Mouse (Mus musculus): ENCODE results near the gene Rasgef1c. TPM values are rescaled to one million over a fixed set of nuclear protein-coding genes. Genes with fewer than 3 reads are reported as not detected.

Gene Rasgef1c
- polyA plus RNA-seq, 1 experiment from 2014 or later, result 0.30 TPM

GRCm38 (mm10) chr11:49934322-49934721 lies 32.7 kb downstream of the Rasgef1c start:
- WGBS, result 59% methylated on average over 10 of the region's 10 CpGs
- Histone ChIP-seq H3K36me3 (ENCODE audit: control insufficient read depth, insufficient read depth) (no peaks in the 10 kb centered on the region), H3K9me3 (replicated peaks; ENCODE audit: control insufficient read depth, low read length) (no peaks in the 10 kb centered on the region), H3K4me2 (ENCODE audit: low read depth, low read length) (no peak overlapping the region), H3K27ac (ENCODE audit: low read length) (no peak overlapping the region; the same call in 1 of the 2 replicates), H3K27me3 (ENCODE audit: control insufficient read depth, insufficient read depth, low read length) (no peaks in the 10 kb centered on the region; the same call in 1 of the 2 replicates), H3K4me3 (ENCODE audit: low read length) (no peak overlapping the region), H3K9ac (ENCODE audit: low read length) (no peak overlapping the region), H3K4me1 (ENCODE audit: control insufficient read depth, insufficient read depth, low read length) (0 out of 2 replicates have a peak, but pooled peaks cover 5% of the 10 kb centered on the region)
- ATAC-seq (replicated peaks; ENCODE audit: extremely low read depth, insufficient read depth, low FRiP score), result no peak

- H3K4me2 ChIP-seq (ENCODE audit: low read depth, low read length), result no peak overlapping the region
- 44% methylated on average over 9 of the region's 9 CpGs for WGBS
- H3K36me3 ChIP-seq (ENCODE audit: control insufficient read depth, insufficient read depth), result no peaks in the 10 kb centered on the region
- no peak overlapping the region for H3K9ac ChIP-seq (ENCODE audit: low read length)
- no peak for ATAC-seq (replicated peaks; ENCODE audit: extremely low read depth, insufficient read depth, low FRiP score)
- H3K27ac ChIP-seq (ENCODE audit: low read length), result no peak overlapping the region
- H3K4me3 ChIP-seq (ENCODE audit: low read length), result no peak overlapping the region
- H3K4me1 ChIP-seq (ENCODE audit: control insufficient read depth, insufficient read depth, low read length), result 0 out of 2 replicates have a peak, but pooled peaks cover 5% of the 10 kb centered on the region
- H3K27me3 ChIP-seq (ENCODE audit: control insufficient read depth, insufficient read depth, low read length), result no peaks in the 10 kb centered on the region; the same call in 1 of the 2 replicates
- no peaks in the 10 kb centered on the region for H3K9me3 ChIP-seq (replicated peaks; ENCODE audit: control insufficient read depth, low read length)
Observed at GRCm38 (mm10) chr11:49936458-49936857, 34.8 kb downstream of the Rasgef1c start.

- no peak overlapping the region for H3K4me3 ChIP-seq (ENCODE audit: low read length)
- no peak for ATAC-seq (replicated peaks; ENCODE audit: extremely low read depth, insufficient read depth, low FRiP score)
- H3K4me2 ChIP-seq (ENCODE audit: low read depth, low read length), result no peak overlapping the region
- H3K27me3 ChIP-seq (ENCODE audit: control insufficient read depth, insufficient read depth, low read length), result no peaks in the 10 kb centered on the region; the same call in 1 of the 2 replicates
- WGBS, result 85% methylated on average over 6 of the region's 6 CpGs
- H3K9me3 ChIP-seq (replicated peaks; ENCODE audit: control insufficient read depth, low read length), result no peaks in the 10 kb centered on the region
- no peak overlapping the region for H3K27ac ChIP-seq (ENCODE audit: low read length)
- H3K36me3 ChIP-seq (ENCODE audit: control insufficient read depth, insufficient read depth), result no peaks in the 10 kb centered on the region
- no peaks in the 10 kb centered on the region for H3K4me1 ChIP-seq (ENCODE audit: control insufficient read depth, insufficient read depth, low read length)
- H3K9ac ChIP-seq (ENCODE audit: low read length), result no peak overlapping the region
Observed at GRCm38 (mm10) chr11:49937779-49938178, 36.1 kb downstream of the Rasgef1c start.

- no peak for ATAC-seq (replicated peaks; ENCODE audit: extremely low read depth, insufficient read depth, low FRiP score)
- Histone ChIP-seq H3K27ac (ENCODE audit: low read length) (no peak overlapping the region), H3K27me3 (ENCODE audit: control insufficient read depth, insufficient read depth, low read length) (no peaks in the 10 kb centered on the region; the same call in 1 of the 2 replicates), H3K4me1 (ENCODE audit: control insufficient read depth, insufficient read depth, low read length) (no peaks in the 10 kb centered on the region), H3K4me2 (ENCODE audit: low read depth, low read length) (no peak overlapping the region), H3K9ac (ENCODE audit: low read length) (no peak overlapping the region), H3K9me3 (replicated peaks; ENCODE audit: control insufficient read depth, low read length) (no peaks in the 10 kb centered on the region), H3K4me3 (ENCODE audit: low read length) (no peak overlapping the region), H3K36me3 (ENCODE audit: control insufficient read depth, insufficient read depth) (no peaks in the 10 kb centered on the region)
- WGBS, result 67% methylated on average over 4 of the region's 4 CpGs
Observed at GRCm38 (mm10) chr11:49938258-49939164, 36.9 kb downstream of the Rasgef1c start.

GRCm38 (mm10) chr11:49942841-49943240 lies 41.2 kb downstream of the Rasgef1c start:
- WGBS, result 47% methylated on average over 4 of the region's 4 CpGs
- Histone ChIP-seq H3K4me1 (ENCODE audit: control insufficient read depth, insufficient read depth, low read length) (no peaks in the 10 kb centered on the region), H3K9ac (ENCODE audit: low read length) (no peak overlapping the region), H3K27ac (ENCODE audit: low read length) (no peak overlapping the region), H3K36me3 (ENCODE audit: control insufficient read depth, insufficient read depth) (no peaks in the 10 kb centered on the region), H3K9me3 (replicated peaks; ENCODE audit: control insufficient read depth, low read length) (0 out of 2 replicates have a peak, but pooled peaks cover 2% of the 10 kb centered on the region), H3K4me3 (ENCODE audit: low read length) (no peak overlapping the region), H3K27me3 (ENCODE audit: control insufficient read depth, insufficient read depth, low read length) (no peaks in the 10 kb centered on the region), H3K4me2 (ENCODE audit: low read depth, low read length) (no peak overlapping the region)
- ATAC-seq (replicated peaks; ENCODE audit: extremely low read depth, insufficient read depth, low FRiP score), result no peak

GRCm38 (mm10) chr11:49943901-49944300 lies 42.3 kb downstream of the Rasgef1c start:
- Histone ChIP-seq H3K4me1 (ENCODE audit: control insufficient read depth, insufficient read depth, low read length) (no peaks in the 10 kb centered on the region), H3K27me3 (ENCODE audit: control insufficient read depth, insufficient read depth, low read length) (no peaks in the 10 kb centered on the region), H3K4me2 (ENCODE audit: low read depth, low read length) (no peak overlapping the region), H3K27ac (ENCODE audit: low read length) (no peak overlapping the region), H3K36me3 (ENCODE audit: control insufficient read depth, insufficient read depth) (no peaks in the 10 kb centered on the region), H3K4me3 (ENCODE audit: low read length) (no peak overlapping the region), H3K9ac (ENCODE audit: low read length) (no peak overlapping the region), H3K9me3 (replicated peaks; ENCODE audit: control insufficient read depth, low read length) (0 out of 2 replicates have a peak, but pooled peaks cover 2% of the 10 kb centered on the region)
- ATAC-seq (replicated peaks; ENCODE audit: extremely low read depth, insufficient read depth, low FRiP score), result no peak
- 77% methylated on average over 5 of the region's 5 CpGs for whole genome bisulfite sequencing

- no peak for ATAC-seq (replicated peaks; ENCODE audit: extremely low read depth, insufficient read depth, low FRiP score)
- Histone ChIP-seq H3K4me3 (ENCODE audit: low read length) (no peak overlapping the region), H3K36me3 (ENCODE audit: control insufficient read depth, insufficient read depth) (no peaks in the 10 kb centered on the region), H3K27me3 (ENCODE audit: control insufficient read depth, insufficient read depth, low read length) (no peaks in the 10 kb centered on the region), H3K9ac (ENCODE audit: low read length) (no peak overlapping the region), H3K4me1 (ENCODE audit: control insufficient read depth, insufficient read depth, low read length) (no peaks in the 10 kb centered on the region), H3K27ac (ENCODE audit: low read length) (no peak overlapping the region), H3K9me3 (replicated peaks; ENCODE audit: control insufficient read depth, low read length) (0 out of 2 replicates have a peak, but pooled peaks cover 2% of the 10 kb centered on the region), H3K4me2 (ENCODE audit: low read depth, low read length) (no peak overlapping the region)
- 90% methylated on average over 4 of the region's 4 CpGs for WGBS
Observed at GRCm38 (mm10) chr11:49945726-49946125, 44.1 kb downstream of the Rasgef1c start.

GRCm38 (mm10) chr11:49949839-49950238 lies 48.2 kb downstream of the Rasgef1c start:
- Histone ChIP-seq H3K27ac (ENCODE audit: low read length) (no peak overlapping the region), H3K4me1 (ENCODE audit: control insufficient read depth, insufficient read depth, low read length) (no peaks in the 10 kb centered on the region), H3K27me3 (ENCODE audit: control insufficient read depth, insufficient read depth, low read length) (peaks cover 3% of the 10 kb centered on the region; the same call in 1 of the 2 replicates), H3K4me3 (ENCODE audit: low read length) (no peak overlapping the region), H3K4me2 (ENCODE audit: low read depth, low read length) (no peak overlapping the region), H3K9me3 (replicated peaks; ENCODE audit: control insufficient read depth, low read length) (0 out of 2 replicates have a peak, but pooled peaks cover 2% of the 10 kb centered on the region), H3K9ac (ENCODE audit: low read length) (no peak overlapping the region), H3K36me3 (ENCODE audit: control insufficient read depth, insufficient read depth) (no peaks in the 10 kb centered on the region)
- 58% methylated on average over 5 of the region's 5 CpGs for WGBS
- no peak for ATAC-seq (replicated peaks; ENCODE audit: extremely low read depth, insufficient read depth, low FRiP score)

- H3K27me3 ChIP-seq (ENCODE audit: control insufficient read depth, insufficient read depth, low read length), result peaks cover 3% of the 10 kb centered on the region; the same call in 1 of the 2 replicates
- no peak overlapping the region for H3K9ac ChIP-seq (ENCODE audit: low read length)
- H3K4me1 ChIP-seq (ENCODE audit: control insufficient read depth, insufficient read depth, low read length), result no peaks in the 10 kb centered on the region
- no peak overlapping the region for H3K4me3 ChIP-seq (ENCODE audit: low read length)
- no peak overlapping the region for H3K4me2 ChIP-seq (ENCODE audit: low read depth, low read length)
- H3K27ac ChIP-seq (ENCODE audit: low read length), result no peak overlapping the region
- WGBS, result 93% methylated on average over 6 of the region's 6 CpGs
- H3K36me3 ChIP-seq (ENCODE audit: control insufficient read depth, insufficient read depth), result no peaks in the 10 kb centered on the region
- H3K9me3 ChIP-seq (replicated peaks; ENCODE audit: control insufficient read depth, low read length), result no peaks in the 10 kb centered on the region
- ATAC-seq (replicated peaks; ENCODE audit: extremely low read depth, insufficient read depth, low FRiP score), result no peak
Observed at GRCm38 (mm10) chr11:49953616-49954015, 52.0 kb downstream of the Rasgef1c start.
